Comparison of ENCODE assay signal across 12 mouse cellular contexts in the genomic region with DNA sequence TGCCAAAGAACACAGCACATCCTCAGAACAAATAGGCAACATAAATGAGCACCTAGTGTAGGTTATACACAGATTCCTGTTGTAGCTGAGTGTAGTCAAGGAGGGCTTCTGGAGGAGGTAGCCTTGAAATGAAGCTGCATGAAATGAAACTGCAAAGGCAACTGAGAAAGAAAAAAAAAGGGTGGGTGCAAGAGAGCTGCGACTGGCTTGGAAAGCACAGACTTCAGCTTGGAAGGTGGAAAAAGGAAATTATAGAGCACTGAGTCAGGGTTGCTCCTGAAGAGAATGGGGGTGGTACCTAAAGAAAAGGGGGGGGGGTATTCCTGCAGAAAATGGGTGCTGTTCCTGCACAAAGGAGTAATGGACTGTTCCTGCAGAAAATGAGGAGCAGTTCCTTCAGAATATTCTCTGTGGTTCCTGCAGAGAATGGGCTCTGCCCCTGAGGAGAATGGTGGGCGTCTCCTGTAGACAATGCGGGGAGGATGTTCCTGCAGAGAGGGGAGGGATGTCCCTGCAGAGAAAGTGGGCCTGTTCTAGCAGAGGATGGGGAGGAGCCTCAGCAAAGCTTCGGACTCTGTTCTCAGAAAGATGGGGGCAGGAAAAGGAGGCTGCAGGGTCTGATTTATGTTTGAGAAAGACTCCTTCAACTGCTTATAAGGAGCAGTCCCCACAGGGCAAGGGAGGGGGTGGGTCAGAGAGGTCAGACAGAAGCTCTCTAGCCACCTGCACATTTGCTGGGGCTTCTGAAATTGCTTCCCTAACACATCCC.
DNase-seq lines count a peak whose midpoint lies in the region; ATAC-seq lines count a peak whose summit lies in the region.
"Had no signal": no experiment of that assay in that cellular context is flagged by ENCODE, and none has a peak within 500 bp of the region (broad histone marks: within the 10 kb centered on the region; RNA-seq: fewer than 3 reads in every experiment).

No protein-coding gene starts in this region.

- DNase-seq in frontal cortex, postnatal 36 days (ENCODE audit: low spot score in 2 of 2), result peak; percentile 49 to 51
- no peak for DNase-seq in frontal cortex, postnatal 25 days (ENCODE audit: low spot score in 2 of 2)
- DNase-seq in right cerebral cortex, postnatal 25 days, result peak; percentile 37
- DNase-seq in right cerebral cortex, postnatal 14 days, result no peak
- DNase-seq in limb, embryonic 10.5 days (ENCODE audit: low spot score), result peak; percentile 34
- peak; percentile 73 for DNase-seq in telencephalon, adult 2 months (ENCODE audit: low read depth, low spot score)
- no peak for DNase-seq in gastrocnemius, postnatal 25 days
- DNase-seq: adrenal gland, adult 8-10 months; gastrocnemius, adult 2 months; thymus, postnatal 36 days had no signal

- H3K36me3 ChIP-seq in limb, embryonic 10.5 days, result no peaks in the 10 kb centered on the region

- H3K4me1 ChIP-seq in limb, embryonic 10.5 days, result peaks cover 13% of the 10 kb centered on the region

- H3K9me3 ChIP-seq in limb, embryonic 10.5 days (replicated peaks), result no peaks in the 10 kb centered on the region

- WGBS in limb, embryonic 10.5 days, result 14% methylated on average over 4 of the region's 4 CpGs

- no peak for ATAC-seq in megakaryocyte progenitor cell, adult 5-6 weeks (replicated peaks; ENCODE audit: poor library complexity)

- H3K27me3 ChIP-seq in limb, embryonic 10.5 days (ENCODE audit: low read depth, poor library complexity, severe bottlenecking), result no peaks in the 10 kb centered on the region

- no peak overlapping the region for H3K27ac ChIP-seq in limb, embryonic 10.5 days
- H3K27ac ChIP-seq: gastrocnemius, adult 2 months; macrophage had no signal

- no peak overlapping the region for H3K4me3 ChIP-seq in limb, embryonic 10.5 days
- H3K4me3 ChIP-seq: gastrocnemius, adult 2 months had no signal

Comparison
In these comparisons a context has a peak if more than half of its experiments do, and no peak if none do; other contexts are left out.
1. DNase-seq: peak in frontal cortex, postnatal 36 days (2 of 2), right cerebral cortex, postnatal 25 days (single experiment), limb, embryonic 10.5 days (single experiment) and telencephalon, adult 2 months (single experiment); none in frontal cortex, postnatal 25 days (0 of 2), right cerebral cortex, postnatal 14 days (single experiment) and gastrocnemius, postnatal 25 days (single experiment).